Mouse (Mus musculus): ENCODE results near the gene Ttc27. TPM values are rescaled to one million over a fixed set of nuclear protein-coding genes. Genes with fewer than 3 reads are reported as not detected.
A peak's percentile ranks its signal among the peaks of the same experiment; 100 is the strongest.

The Ttc27 gene
- polyA plus RNA-seq, 1 experiment: 23.0 TPM

DNA sequence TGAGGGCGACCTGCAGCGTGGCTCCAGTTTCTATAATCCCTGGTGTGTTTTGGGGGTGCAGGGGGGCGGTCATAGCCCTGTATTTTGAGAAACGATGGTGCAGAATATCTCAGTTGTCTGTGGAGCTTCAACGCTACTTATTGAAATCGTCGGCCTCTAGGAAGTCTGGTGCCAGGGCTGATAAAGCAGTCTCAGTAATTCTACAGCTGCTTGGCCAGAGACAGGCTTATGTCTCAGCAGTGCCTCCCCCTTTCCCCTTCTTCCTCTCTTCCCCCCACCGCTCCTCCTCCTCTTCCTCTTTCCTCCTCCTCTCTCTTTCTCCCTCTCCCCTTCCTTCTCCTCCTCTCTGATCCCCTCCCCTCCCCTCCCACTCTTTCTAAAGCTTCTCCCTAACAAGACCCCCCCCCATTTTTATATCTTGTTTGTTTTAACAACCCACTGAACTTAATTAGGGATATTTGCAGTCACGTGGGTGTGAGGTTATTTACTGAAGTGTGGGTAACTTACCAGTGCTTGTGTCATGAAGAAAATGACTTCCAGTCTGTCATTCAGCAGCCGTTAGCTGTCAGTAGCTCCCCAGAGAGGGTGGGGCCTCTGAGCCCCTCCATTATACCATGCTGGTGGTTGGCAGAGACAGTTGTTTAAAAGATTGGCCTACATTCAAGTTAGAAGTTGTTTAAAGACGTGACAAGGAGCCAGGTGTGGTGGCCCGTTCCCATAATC, 150.8 kb downstream of the Ttc27 start:
- Histone ChIP-seq H3K4me3 (replicated peaks; ENCODE audit: control insufficient read depth, low read depth, low read length) (no peak overlapping the region), H3K27ac (ENCODE audit: control insufficient read depth, insufficient read depth, low read depth, low read length, poor library complexity) (peak overlapping the region; percentile 23; the same call in 1 of the 2 replicates), H3K4me1 (ENCODE audit: control insufficient read depth, insufficient read depth, low read length) (peaks cover 1% of the 10 kb centered on the region; the same call in 1 of the 2 replicates)
- TF ChIP-seq POLR2A (IDR thresholded peaks at IDR 0.05; ENCODE audit: borderline replicate concordance, control insufficient read depth, low read depth, low read length) (no peak), CTCF (IDR thresholded peaks at IDR 0.05; ENCODE audit: control insufficient read depth, insufficient read depth, low read length) (no peak)
- WGBS: 38% methylated on average over 12 of the region's 12 CpGs

DNA sequence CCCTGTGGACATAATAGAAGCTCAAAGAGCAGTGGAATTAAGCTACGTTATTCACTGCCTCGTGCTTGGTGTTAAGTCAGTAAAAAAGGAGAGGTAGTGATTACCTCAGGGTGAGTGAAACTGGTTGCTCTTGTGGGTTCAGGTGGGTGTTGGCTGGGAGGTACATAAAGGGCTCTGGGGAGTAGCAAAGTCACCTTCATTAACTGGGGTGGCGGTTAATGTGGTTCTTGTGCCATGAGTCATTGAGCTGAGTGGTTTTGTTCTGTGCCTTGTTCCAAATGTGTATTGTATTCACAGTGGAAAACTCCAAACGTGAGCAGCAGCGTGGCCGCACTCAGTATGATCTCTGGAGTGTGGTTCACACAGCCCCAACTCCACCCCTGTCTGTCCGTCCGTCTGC, 152.0 kb downstream of the Ttc27 start:
- WGBS: 64% methylated on average over 8 of the region's 8 CpGs
- Histone ChIP-seq H3K27ac (ENCODE audit: control insufficient read depth, insufficient read depth, low read depth, low read length, poor library complexity) (no peak overlapping the region), H3K4me1 (ENCODE audit: control insufficient read depth, insufficient read depth, low read length) (peaks cover 1% of the 10 kb centered on the region; the same call in 1 of the 2 replicates), H3K4me3 (replicated peaks; ENCODE audit: control insufficient read depth, low read depth, low read length) (no peak overlapping the region)
- TF ChIP-seq CTCF (IDR thresholded peaks at IDR 0.05; ENCODE audit: control insufficient read depth, insufficient read depth, low read length): no peak
- no peak for TF ChIP-seq POLR2A (IDR thresholded peaks at IDR 0.05; ENCODE audit: borderline replicate concordance, control insufficient read depth, low read depth, low read length)

DNA sequence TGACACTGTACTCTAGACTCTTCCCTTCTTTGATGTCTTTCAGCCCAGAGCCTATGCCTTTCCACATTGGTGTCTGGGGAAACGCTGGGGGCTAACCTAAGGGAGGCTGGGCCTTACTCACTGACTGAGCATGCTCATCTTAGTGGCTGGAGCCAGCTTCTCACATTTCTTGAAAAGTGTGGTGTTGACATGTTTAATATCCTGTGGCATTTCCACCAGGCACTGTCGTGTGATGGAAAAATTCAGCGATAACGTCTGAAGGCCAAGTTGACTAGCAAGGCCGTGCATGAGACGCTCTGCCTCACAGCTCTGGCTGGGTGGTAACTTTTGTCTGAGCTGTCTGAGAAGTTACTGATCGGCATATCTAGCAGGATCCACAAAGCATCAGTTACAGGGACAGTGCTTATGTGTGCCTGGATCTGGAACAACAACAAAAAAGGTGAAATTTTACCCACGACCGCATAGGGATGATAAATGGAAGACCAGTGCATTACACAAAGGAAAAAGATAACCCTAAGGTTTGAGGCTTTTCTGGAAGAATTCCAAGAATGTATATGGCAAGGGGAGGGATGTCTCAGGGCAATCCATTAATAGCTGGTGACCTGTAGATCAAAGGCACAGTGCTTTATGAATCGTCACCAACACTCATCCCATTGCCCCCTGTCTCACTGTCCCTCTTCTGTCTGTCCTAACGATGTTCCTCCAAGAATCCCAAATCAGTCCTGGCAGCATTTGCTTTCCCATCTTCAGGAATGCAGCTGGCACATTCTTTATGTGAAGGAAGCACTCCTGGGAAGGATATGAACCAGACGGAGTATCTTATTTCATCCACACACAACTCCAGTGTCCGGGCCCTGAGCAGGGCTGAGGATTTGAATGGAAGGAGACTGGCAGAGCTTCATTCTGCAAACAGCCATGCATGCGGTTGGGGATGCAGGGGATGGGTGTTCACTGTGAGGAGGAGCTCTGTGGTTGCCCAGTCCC, 152.9 kb downstream of the Ttc27 start:
- WGBS: 72% methylated on average over 14 of the region's 14 CpGs
- Histone ChIP-seq H3K4me1 (ENCODE audit: control insufficient read depth, insufficient read depth, low read length) (peaks cover 1% of the 10 kb centered on the region; the same call in 1 of the 2 replicates), H3K27ac (ENCODE audit: control insufficient read depth, insufficient read depth, low read depth, low read length, poor library complexity) (no peak overlapping the region), H3K4me3 (replicated peaks; ENCODE audit: control insufficient read depth, low read depth, low read length) (no peak overlapping the region)
- TF ChIP-seq POLR2A (IDR thresholded peaks at IDR 0.05; ENCODE audit: borderline replicate concordance, control insufficient read depth, low read depth, low read length) (no peak), CTCF (IDR thresholded peaks at IDR 0.05; ENCODE audit: control insufficient read depth, insufficient read depth, low read length) (no peak)

DNA sequence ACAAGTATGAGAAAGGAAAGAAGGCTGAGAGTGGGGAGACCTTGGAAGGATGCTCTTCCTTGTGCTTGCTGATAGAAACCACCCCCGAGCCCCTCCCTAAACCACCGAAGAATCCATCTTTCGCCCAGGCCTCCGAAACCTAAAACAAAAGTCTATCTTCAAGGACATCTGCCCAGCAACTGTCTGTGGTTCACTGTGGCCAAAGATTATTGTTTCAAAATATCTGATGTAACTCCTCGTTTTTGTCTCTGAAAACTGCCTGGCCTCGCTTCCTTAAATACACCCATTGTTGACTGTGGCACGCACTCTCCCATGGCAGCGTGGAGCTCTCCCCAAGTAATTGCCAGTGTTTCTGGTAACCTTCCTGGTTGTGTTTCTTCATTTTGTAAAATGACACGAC, 155.0 kb downstream of the Ttc27 start:
- H3K4me1 ChIP-seq (ENCODE audit: control insufficient read depth, insufficient read depth, low read length): peaks cover 1% of the 10 kb centered on the region; the same call in 1 of the 2 replicates

DNA sequence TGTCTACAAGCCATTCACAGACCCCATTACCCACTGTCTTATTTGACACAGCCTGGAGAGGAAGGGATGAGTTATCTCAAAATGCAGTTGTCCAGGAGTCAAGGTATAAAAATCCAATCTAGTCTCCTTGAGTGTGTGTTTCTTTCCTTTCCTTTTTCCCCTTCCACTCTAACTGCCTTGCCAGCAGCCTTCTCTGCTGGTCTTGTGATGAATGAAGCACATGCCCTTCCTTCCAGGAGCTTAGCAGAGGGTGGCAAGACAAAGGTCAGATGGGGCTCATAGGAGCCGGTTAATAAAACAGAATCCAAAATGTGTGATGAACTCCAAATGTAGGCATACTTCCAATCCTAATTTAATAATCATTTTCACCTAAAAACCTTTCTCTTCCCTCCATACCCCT, 156.2 kb downstream of the Ttc27 start:
- 83% methylated on average over 1 of the region's 1 CpGs for WGBS
- Histone ChIP-seq H3K4me3 (replicated peaks; ENCODE audit: control insufficient read depth, low read depth, low read length) (no peak overlapping the region), H3K27ac (ENCODE audit: control insufficient read depth, insufficient read depth, low read depth, low read length, poor library complexity) (no peak overlapping the region), H3K4me1 (ENCODE audit: control insufficient read depth, insufficient read depth, low read length) (peaks cover under 1% of the 10 kb centered on the region; the same call in 1 of the 2 replicates)
- TF ChIP-seq CTCF (IDR thresholded peaks at IDR 0.05; ENCODE audit: control insufficient read depth, insufficient read depth, low read length): no peak
- no peak for TF ChIP-seq POLR2A (IDR thresholded peaks at IDR 0.05; ENCODE audit: borderline replicate concordance, control insufficient read depth, low read depth, low read length)

More for the DNA sequence above, 155.0 kb downstream of the Ttc27 start:
- H3K4me3 ChIP-seq (replicated peaks; ENCODE audit: control insufficient read depth, low read depth, low read length): peak overlapping the region; percentile 7
- H3K27ac ChIP-seq (ENCODE audit: control insufficient read depth, insufficient read depth, low read depth, low read length, poor library complexity): no peak overlapping the region
- 25% methylated on average over 9 of the region's 9 CpGs for WGBS
- TF ChIP-seq POLR2A (IDR thresholded peaks at IDR 0.05; ENCODE audit: borderline replicate concordance, control insufficient read depth, low read depth, low read length) (no peak), CTCF (IDR thresholded peaks at IDR 0.05; ENCODE audit: control insufficient read depth, insufficient read depth, low read length) (no peak)

DNA sequence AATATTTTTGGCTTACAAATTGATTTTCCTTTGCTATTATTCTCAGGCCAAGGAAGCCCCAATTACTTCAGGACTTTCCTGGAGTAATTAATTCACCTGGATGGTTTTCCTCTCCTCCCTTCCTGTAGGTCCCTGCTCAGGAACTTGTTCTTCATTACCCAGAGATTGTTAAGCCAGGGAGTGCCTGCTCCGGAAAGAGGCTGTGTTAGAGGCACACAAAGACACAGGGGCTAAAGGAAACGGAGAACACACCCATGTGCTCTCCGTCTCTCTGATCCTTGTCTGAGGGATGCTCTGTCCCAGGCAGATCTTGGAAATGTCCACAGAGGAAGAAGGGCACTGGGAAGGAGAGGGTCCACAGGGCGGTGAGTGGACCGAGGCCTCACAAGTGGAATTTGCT, 158.2 kb downstream of the Ttc27 start:
- 88% methylated on average over 5 of the region's 5 CpGs for WGBS
- TF ChIP-seq CTCF (IDR thresholded peaks at IDR 0.05; ENCODE audit: control insufficient read depth, insufficient read depth, low read length) (no peak), POLR2A (IDR thresholded peaks at IDR 0.05; ENCODE audit: borderline replicate concordance, control insufficient read depth, low read depth, low read length) (no peak)
- Histone ChIP-seq H3K4me3 (replicated peaks; ENCODE audit: control insufficient read depth, low read depth, low read length) (no peak overlapping the region), H3K27ac (ENCODE audit: control insufficient read depth, insufficient read depth, low read depth, low read length, poor library complexity) (no peak overlapping the region), H3K4me1 (ENCODE audit: control insufficient read depth, insufficient read depth, low read length) (no peaks in the 10 kb centered on the region; the same call in 1 of the 2 replicates)

DNA sequence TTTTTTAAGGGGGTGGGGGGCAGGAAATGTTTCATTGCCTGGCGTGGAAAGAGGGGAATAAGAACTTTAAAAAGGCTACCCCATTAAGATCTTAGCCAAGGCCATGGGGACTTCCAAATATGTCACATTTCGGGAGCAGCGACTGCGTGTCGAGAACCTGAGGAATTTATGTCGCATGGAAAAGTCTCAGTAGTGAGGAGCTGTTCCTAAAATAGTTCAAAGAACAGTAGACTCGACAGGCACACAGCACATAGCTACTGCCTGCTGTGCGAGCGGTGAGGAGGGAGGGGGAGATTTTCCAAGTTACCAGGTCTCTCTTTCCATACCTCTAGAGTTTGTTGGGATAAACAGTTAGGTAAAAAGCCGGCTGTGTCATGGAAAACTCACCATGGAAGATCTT, 159.4 kb downstream of the Ttc27 start:
- no peak for TF ChIP-seq POLR2A (IDR thresholded peaks at IDR 0.05; ENCODE audit: borderline replicate concordance, control insufficient read depth, low read depth, low read length)
- no peak for TF ChIP-seq CTCF (IDR thresholded peaks at IDR 0.05; ENCODE audit: control insufficient read depth, insufficient read depth, low read length)
- no peak overlapping the region for H3K4me3 ChIP-seq (replicated peaks; ENCODE audit: control insufficient read depth, low read depth, low read length)
- no peak overlapping the region for H3K27ac ChIP-seq (ENCODE audit: control insufficient read depth, insufficient read depth, low read depth, low read length, poor library complexity)
- WGBS: 87% methylated on average over 10 of the region's 10 CpGs
- H3K4me1 ChIP-seq (ENCODE audit: control insufficient read depth, insufficient read depth, low read length): no peaks in the 10 kb centered on the region; the same call in 1 of the 2 replicates

DNA sequence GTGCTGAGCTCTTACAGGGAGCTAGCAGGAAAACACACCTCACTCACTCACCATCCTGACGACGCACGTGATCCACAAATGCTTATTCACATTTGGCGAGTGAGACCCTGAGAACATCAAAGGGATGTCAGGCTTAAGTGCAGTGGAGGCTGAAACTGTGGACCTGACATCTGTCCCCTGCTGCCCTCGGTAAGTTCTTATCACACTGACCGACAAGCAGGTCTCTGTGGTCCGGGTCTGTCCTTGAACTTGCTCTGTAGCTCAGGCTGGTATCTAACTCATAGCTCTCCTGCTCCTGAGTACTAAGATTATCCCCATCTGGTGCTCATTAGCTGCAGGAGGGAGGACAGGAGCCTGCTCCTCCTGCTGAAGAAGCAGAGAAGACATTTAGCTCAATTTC, 162.2 kb downstream of the Ttc27 start:
- Histone ChIP-seq H3K27ac (ENCODE audit: control insufficient read depth, insufficient read depth, low read depth, low read length, poor library complexity) (no peak overlapping the region), H3K4me1 (ENCODE audit: control insufficient read depth, insufficient read depth, low read length) (no peaks in the 10 kb centered on the region), H3K4me3 (replicated peaks; ENCODE audit: control insufficient read depth, low read depth, low read length) (no peak overlapping the region)
- TF ChIP-seq CTCF (IDR thresholded peaks at IDR 0.05; ENCODE audit: control insufficient read depth, insufficient read depth, low read length) (no peak), POLR2A (IDR thresholded peaks at IDR 0.05; ENCODE audit: borderline replicate concordance, control insufficient read depth, low read depth, low read length) (no peak)
- WGBS: 72% methylated on average over 7 of the region's 7 CpGs

All from bone marrow, adult 2 months (tissue).